Mouse (Mus musculus): ENCODE data around the gene Adgre5.
A peak's percentile ranks its signal among the peaks of the same experiment; 100 is the strongest.

DNA sequence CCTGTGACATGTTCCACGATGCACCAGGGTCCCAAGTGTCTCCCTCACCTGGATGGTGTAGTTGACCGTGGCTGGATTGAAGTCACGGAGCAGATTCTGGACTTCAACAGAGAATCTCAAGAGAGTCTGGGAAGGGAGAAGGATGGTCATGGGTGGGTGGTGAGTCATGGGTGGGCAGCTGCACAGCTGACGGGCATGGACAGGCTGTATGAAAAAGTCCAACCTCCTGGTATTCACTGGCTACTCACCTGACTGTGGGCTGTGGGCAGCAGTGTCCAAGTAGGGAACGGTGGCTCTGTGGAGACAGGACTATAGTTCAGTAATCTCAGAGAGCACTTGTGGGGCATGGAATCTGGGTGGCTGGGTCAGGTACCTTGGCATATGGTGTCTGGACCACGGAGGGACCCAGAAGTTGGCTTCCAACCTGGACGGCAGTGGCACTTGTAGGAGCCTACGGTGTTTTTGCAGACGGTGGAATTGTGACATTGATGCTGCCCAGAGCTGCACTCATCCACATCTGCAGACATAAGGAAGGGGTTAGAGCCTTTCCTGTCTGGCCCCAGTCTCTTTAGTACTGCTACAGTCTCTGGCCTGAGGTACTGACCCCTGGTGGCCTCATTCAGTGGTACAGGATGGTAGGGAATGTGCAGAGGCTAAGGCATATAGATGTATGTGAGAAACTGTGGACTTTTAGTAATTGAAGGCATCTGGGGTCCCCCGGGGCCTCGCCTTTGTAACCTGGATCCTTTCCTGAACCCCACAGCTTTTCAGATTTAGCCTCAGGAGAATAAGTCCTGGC is 11.9 kb downstream of the Adgre5 start:
- TF ChIP-seq CTCF (IDR thresholded peaks at IDR 0.05; ENCODE audit: borderline replicate concordance, extremely low read depth, insufficient read depth, insufficient read length) (peak; percentile 61; the same call in 1 of the 2 replicates), POLR2A (IDR thresholded peaks at IDR 0.05; ENCODE audit: borderline replicate concordance, extremely low read depth, insufficient read depth, insufficient read length, poor library complexity, severe bottlenecking) (no peak)

Measured in brain, embryonic 14.5 days (tissue).